Mouse (Mus musculus): ENCODE data around the gene Eln. TPM values are rescaled to one million over a fixed set of nuclear protein-coding genes. Genes with fewer than 3 reads are reported as not detected.

Eln gene
- total RNA-seq, 1 experiment = 0.98 TPM

- H3K4me1 ChIP-seq (ENCODE audit: control insufficient read depth in 2 of 2, insufficient read depth in 2 of 2, low read length in 2 of 2, poor library complexity in 1 of 2) = peaks cover 0 to 2% of the 10 kb centered on the region in 2 experiments; a peak in 2 of 4 replicates
- no peaks in the 10 kb centered on the region for H3K9me3 ChIP-seq (ENCODE audit: control insufficient read depth, insufficient read depth, low read depth, low read length)
- peak overlapping the region; percentile 81 to 82 for H3K4me3 ChIP-seq (ENCODE audit: insufficient read depth in 1 of 2, low read depth in 1 of 2, low read length in 2 of 2, poor library complexity in 1 of 2, severe bottlenecking in 1 of 2)
- DNase-seq (ENCODE audit: low read depth, low spot score) = peak; percentile 99
- peak overlapping the region; percentile 43; the same call in 1 of the 2 replicates for H3K9ac ChIP-seq (ENCODE audit: insufficient read depth, low read depth, low read length, poor library complexity, severe bottlenecking)
- in situ Hi-C loops (cut with MboI; ENCODE audit: low sequenced_read_pairs in 2 of 2, unreplicated experiment in 2 of 2) = no loop called here
- no peak overlapping the region for H3K27ac ChIP-seq (ENCODE audit: insufficient read depth, low read depth, low read length, poor library complexity, severe bottlenecking)
- TF ChIP-seq CHD2 (IDR thresholded peaks at IDR 0.05; ENCODE audit: low read depth, low read length) (no peak), ZNF384 (IDR thresholded peaks at IDR 0.05; ENCODE audit: low read depth, low read length) (no peak), ZC3H11A (IDR thresholded peaks at IDR 0.05; ENCODE audit: borderline replicate concordance, low read depth, low read length) (no peak), HCFC1 (IDR thresholded peaks at IDR 0.05; ENCODE audit: borderline replicate concordance, insufficient read depth, low read length) (no peak), MAFK (IDR thresholded peaks at IDR 0.05; ENCODE audit: insufficient read depth, low read depth, low read length) (no peak)
- H3K36me3 ChIP-seq (ENCODE audit: control insufficient read depth, insufficient read depth, low read length, poor library complexity, severe bottlenecking) = no peaks in the 10 kb centered on the region; the same call in 1 of the 2 replicates
These were observed 58.3 kb downstream of the Eln start for GRCm38 (mm10) chr5:134688718-134689284.

- in situ Hi-C loops (cut with MboI; ENCODE audit: low sequenced_read_pairs in 2 of 2, unreplicated experiment in 2 of 2) = no loop called here
- Histone ChIP-seq H3K36me3 (ENCODE audit: control insufficient read depth, insufficient read depth, low read length, poor library complexity, severe bottlenecking) (no peaks in the 10 kb centered on the region; the same call in 1 of the 2 replicates), H3K27ac (ENCODE audit: insufficient read depth, low read depth, low read length, poor library complexity, severe bottlenecking) (no peak within 1 kb of the TSS), H3K9ac (ENCODE audit: insufficient read depth, low read depth, low read length, poor library complexity, severe bottlenecking) (peak within 1 kb of the TSS; percentile 69), H3K4me1 (ENCODE audit: control insufficient read depth in 2 of 2, insufficient read depth in 2 of 2, low read length in 2 of 2, poor library complexity in 1 of 2) (peaks cover 0 to 2% of the 10 kb centered on the region in 2 experiments; a peak in 2 of 4 replicates), H3K9me3 (ENCODE audit: control insufficient read depth, insufficient read depth, low read depth, low read length) (no peaks in the 10 kb centered on the region), H3K4me3 (ENCODE audit: insufficient read depth in 1 of 2, low read depth in 1 of 2, low read length in 2 of 2, poor library complexity in 1 of 2, severe bottlenecking in 1 of 2) (peak within 1 kb of the TSS; percentile 81 to 94)
- TF ChIP-seq MAFK (IDR thresholded peaks at IDR 0.05; ENCODE audit: insufficient read depth, low read depth, low read length) (no peak), CHD2 (IDR thresholded peaks at IDR 0.05; ENCODE audit: low read depth, low read length) (no peak), ZC3H11A (IDR thresholded peaks at IDR 0.05; ENCODE audit: borderline replicate concordance, low read depth, low read length) (no peak), ZNF384 (IDR thresholded peaks at IDR 0.05; ENCODE audit: low read depth, low read length) (no peak), HCFC1 (IDR thresholded peaks at IDR 0.05; ENCODE audit: borderline replicate concordance, insufficient read depth, low read length) (no peak)
- no peak for DNase-seq (ENCODE audit: low read depth, low spot score)
These were observed 58.9 kb downstream of the Eln start, which contains the start of gene Limk1 for GRCm38 (mm10) chr5:134688086-134688717. TSS of gene Limk1 (minus strand) at chr5:134688598.

- Histone ChIP-seq H3K4me1 (ENCODE audit: control insufficient read depth in 2 of 2, insufficient read depth in 2 of 2, low read length in 2 of 2, poor library complexity in 1 of 2) (peaks cover 0 to 2% of the 10 kb centered on the region in 2 experiments; a peak in 2 of 4 replicates), H3K27ac (ENCODE audit: insufficient read depth, low read depth, low read length, poor library complexity, severe bottlenecking) (no peak overlapping the region), H3K36me3 (ENCODE audit: control insufficient read depth, insufficient read depth, low read length, poor library complexity, severe bottlenecking) (no peaks in the 10 kb centered on the region; the same call in 1 of the 2 replicates), H3K4me3 (ENCODE audit: insufficient read depth in 1 of 2, low read depth in 1 of 2, low read length in 2 of 2, poor library complexity in 1 of 2, severe bottlenecking in 1 of 2) (peak overlapping the region in 1 of 2 experiments; percentile 94; a peak in 1 of 4 replicates), H3K9ac (ENCODE audit: insufficient read depth, low read depth, low read length, poor library complexity, severe bottlenecking) (no peak overlapping the region), H3K9me3 (ENCODE audit: control insufficient read depth, insufficient read depth, low read depth, low read length) (no peaks in the 10 kb centered on the region)
- in situ Hi-C loops (cut with MboI; ENCODE audit: low sequenced_read_pairs in 2 of 2, unreplicated experiment in 2 of 2) = no loop called here
- TF ChIP-seq ZNF384 (IDR thresholded peaks at IDR 0.05; ENCODE audit: low read depth, low read length) (no peak), ZC3H11A (IDR thresholded peaks at IDR 0.05; ENCODE audit: borderline replicate concordance, low read depth, low read length) (no peak)
- DNase-seq (ENCODE audit: low read depth, low spot score) = no peak
These were observed 59.9 kb downstream of the Eln start for GRCm38 (mm10) chr5:134687187-134687586.

DNA sequence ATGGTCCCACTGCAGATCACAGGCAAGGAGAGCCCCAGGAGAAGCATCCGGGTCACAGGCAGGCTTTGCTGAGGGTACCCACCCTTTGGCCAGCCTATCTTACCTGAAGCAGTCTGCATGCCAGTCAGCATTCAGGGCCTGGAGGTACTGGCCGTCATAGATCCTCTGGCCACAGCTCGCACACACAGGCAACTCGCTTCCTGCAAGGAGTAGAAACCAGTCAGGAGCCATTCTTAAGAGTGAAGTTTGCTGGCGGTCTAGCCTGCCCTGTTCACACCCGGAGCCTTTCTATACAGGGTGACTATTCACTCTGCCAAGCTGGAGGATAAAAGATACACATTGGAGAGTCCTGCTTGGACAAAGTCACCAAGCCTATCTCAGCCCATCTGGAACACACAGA is 60.6 kb downstream of the Eln start:
- H3K4me3 ChIP-seq (ENCODE audit: insufficient read depth in 1 of 2, low read depth in 1 of 2, low read length in 2 of 2, poor library complexity in 1 of 2, severe bottlenecking in 1 of 2) = no peak overlapping the region
- no peaks in the 10 kb centered on the region; the same call in 1 of the 2 replicates for H3K36me3 ChIP-seq (ENCODE audit: control insufficient read depth, insufficient read depth, low read length, poor library complexity, severe bottlenecking)
- no peak overlapping the region for H3K27ac ChIP-seq (ENCODE audit: insufficient read depth, low read depth, low read length, poor library complexity, severe bottlenecking)
- H3K9ac ChIP-seq (ENCODE audit: insufficient read depth, low read depth, low read length, poor library complexity, severe bottlenecking) = no peak overlapping the region
- peaks cover 0 to 2% of the 10 kb centered on the region in 2 experiments; a peak in 2 of 4 replicates for H3K4me1 ChIP-seq (ENCODE audit: control insufficient read depth in 2 of 2, insufficient read depth in 2 of 2, low read length in 2 of 2, poor library complexity in 1 of 2)
- TF ChIP-seq MAFK (IDR thresholded peaks at IDR 0.05; ENCODE audit: insufficient read depth, low read depth, low read length) = no peak
- TF ChIP-seq CHD2 (IDR thresholded peaks at IDR 0.05; ENCODE audit: low read depth, low read length) = no peak
- TF ChIP-seq ZC3H11A (IDR thresholded peaks at IDR 0.05; ENCODE audit: borderline replicate concordance, low read depth, low read length) = no peak
- TF ChIP-seq ZNF384 (IDR thresholded peaks at IDR 0.05; ENCODE audit: low read depth, low read length) = no peak
- TF ChIP-seq HCFC1 (IDR thresholded peaks at IDR 0.05; ENCODE audit: borderline replicate concordance, insufficient read depth, low read length) = no peak
- in situ Hi-C loops (cut with MboI; ENCODE audit: low sequenced_read_pairs in 2 of 2, unreplicated experiment in 2 of 2) = no loop called here
- DNase-seq (ENCODE audit: low read depth, low spot score) = no peak
- no peaks in the 10 kb centered on the region for H3K9me3 ChIP-seq (ENCODE audit: control insufficient read depth, insufficient read depth, low read depth, low read length)
